Mouse (Mus musculus) WW6 (cell line): ENCODE measurements around the gene R3hdm2.

ENCODE experiments used
- DNase-seq: peaks from one replicate; pipeline ENCODE4 v3.0.0-alpha.2; 2013; ENCODE audit warnings: low read depth, low spot score

Gene R3hdm2

GRCm38 (mm10) chr10:127425794-127426193 lies 45.7 kb downstream of the R3hdm2 start:
- no peak for DNase-seq

GRCm38 (mm10) chr10:127426670-127427069 lies 46.5 kb downstream of the R3hdm2 start:
- DNase-seq: peak; percentile 1

GRCm38 (mm10) chr10:127427107-127427506 lies 47.0 kb downstream of the R3hdm2 start:
- no peak for DNase-seq

GRCm38 (mm10) chr10:127427987-127428386 lies 47.9 kb downstream of the R3hdm2 start:
- DNase-seq: no peak

GRCm38 (mm10) chr10:127429538-127429937 lies 49.4 kb downstream of the R3hdm2 start:
- DNase-seq: no peak

- DNase-seq: no peak
Measured at GRCm38 (mm10) chr10:127432466-127432865, 52.3 kb downstream of the R3hdm2 start.

GRCm38 (mm10) chr10:127437354-127438113 lies 57.4 kb downstream of the R3hdm2 start:
- DNase-seq: no peak

- DNase-seq: no peak
Measured at GRCm38 (mm10) chr10:127453701-127454100, 73.6 kb downstream of the R3hdm2 start.

- DNase-seq: no peak
Measured at GRCm38 (mm10) chr10:127462411-127463096, 82.4 kb downstream of the R3hdm2 start.

- DNase-seq: no peak
Measured at GRCm38 (mm10) chr10:127471281-127471988, 91.3 kb downstream of the R3hdm2 start.

- DNase-seq: no peak
Measured at GRCm38 (mm10) chr10:127472722-127473121, 92.6 kb downstream of the R3hdm2 start.

- no peak for DNase-seq
Measured at GRCm38 (mm10) chr10:127475175-127475574, 95.0 kb downstream of the R3hdm2 start.

- DNase-seq: no peak
Measured at GRCm38 (mm10) chr10:127476541-127476940, 96.4 kb downstream of the R3hdm2 start.

GRCm38 (mm10) chr10:127477301-127477700 lies 97.2 kb downstream of the R3hdm2 start:
- DNase-seq: no peak

- no peak for DNase-seq
Measured at GRCm38 (mm10) chr10:127479131-127479530, 99.0 kb downstream of the R3hdm2 start.

- DNase-seq: no peak
Measured at GRCm38 (mm10) chr10:127480833-127481813, 101.0 kb downstream of the R3hdm2 start.

- no peak for DNase-seq
Measured at GRCm38 (mm10) chr10:127485235-127485634, 105.1 kb downstream of the R3hdm2 start.

GRCm38 (mm10) chr10:127488856-127489255 lies 108.7 kb downstream of the R3hdm2 start:
- DNase-seq: no peak

GRCm38 (mm10) chr10:127490160-127491127 lies 110.3 kb downstream of the R3hdm2 start:
- no peak for DNase-seq

- DNase-seq: no peak
Measured at GRCm38 (mm10) chr10:127491128-127491512, 111.0 kb downstream of the R3hdm2 start.
